Comparison of ENCODE assay signal across 16 mouse cellular contexts in genomic region chr12:12508487-12509125, GRCm38 (mm10).
DNase-seq lines count a peak whose midpoint lies in the region; ATAC-seq and TF ChIP-seq lines count a peak whose summit lies in the region.
"Had no signal": no experiment of that assay in that cellular context is flagged by ENCODE, and none has a peak within 500 bp of the region (broad histone marks: within the 10 kb centered on the region; RNA-seq: fewer than 3 reads in every experiment).

No protein-coding gene starts in this region.

- DNase-seq in heart, postnatal 4 days, result no peak
- no peak for DNase-seq in midbrain, embryonic 10.5 days (ENCODE audit: low spot score)
- DNase-seq in midbrain, postnatal 0 days (ENCODE audit: low spot score), result no peak
- DNase-seq in forebrain, postnatal 0 days, result no peak
- DNase-seq in liver, postnatal 0 days, result no peak
- no peak for DNase-seq in left cerebral cortex, adult 11 months (ENCODE audit: low spot score)
- DNase-seq: adrenal gland, adult 8-10 months; cerebellum, adult 9-10 months; right cerebral cortex, postnatal 14 days; thymus, postnatal 14 days had no signal

- no peak overlapping the region for H3K4me3 ChIP-seq in heart, embryonic 16.5 days (ENCODE audit: low read length)
- H3K4me3 ChIP-seq in midbrain, embryonic 10.5 days, result no peak overlapping the region
- H3K4me3 ChIP-seq in midbrain, postnatal 0 days (ENCODE audit: low read depth, low read length), result no peak overlapping the region
- H3K4me3 ChIP-seq in forebrain, postnatal 0 days (ENCODE audit: low read depth, low read length), result no peak overlapping the region
- H3K4me3 ChIP-seq in stomach, embryonic 15.5 days (replicated peaks), result no peak overlapping the region
- H3K4me3 ChIP-seq in liver, postnatal 0 days (ENCODE audit: low read depth, low read length), result no peak overlapping the region
- H3K4me3 ChIP-seq: layer of hippocampus, adult 2 months; liver, embryonic 12.5 days had no signal

- ATAC-seq in heart, embryonic 16.5 days (replicated peaks; ENCODE audit: extremely low read depth, insufficient read depth, low FRiP score), result no peak
- ATAC-seq in midbrain, postnatal 0 days (ENCODE audit: low FRiP score), result no peak
- peak; percentile 60; the same call in 1 of the 2 replicates for ATAC-seq in forebrain, postnatal 0 days
- no peak for ATAC-seq in stomach, embryonic 15.5 days (ENCODE audit: insufficient read depth, low FRiP score, low read depth)
- ATAC-seq in liver, postnatal 0 days, result no peak
- ATAC-seq: inflammation-experienced regulatory T-cells, adult 6 months had no signal

- H3K4me2 ChIP-seq in heart, embryonic 16.5 days (ENCODE audit: low read depth, low read length), result no peak overlapping the region
- H3K4me2 ChIP-seq in midbrain, postnatal 0 days (ENCODE audit: low read depth, low read length, poor library complexity, severe bottlenecking), result no peak overlapping the region
- H3K4me2 ChIP-seq in forebrain, postnatal 0 days (ENCODE audit: low read depth), result no peak overlapping the region
- no peak overlapping the region; the same call in 1 of the 2 replicates for H3K4me2 ChIP-seq in stomach, embryonic 15.5 days
- H3K4me2 ChIP-seq in liver, postnatal 0 days (ENCODE audit: low read depth, low read length), result no peak overlapping the region
- H3K4me2 ChIP-seq: liver, embryonic 12.5 days had no signal

- TF ChIP-seq CTCF in midbrain, postnatal 0 days (IDR thresholded peaks at IDR 0.05), result no peak
- no peak for TF ChIP-seq CTCF in forebrain, postnatal 0 days (IDR thresholded peaks at IDR 0.05; ENCODE audit: low read depth)
- no peak for TF ChIP-seq CTCF in liver, postnatal 0 days (IDR thresholded peaks at IDR 0.05; ENCODE audit: low read depth)

- H3K27me3 ChIP-seq in heart, embryonic 16.5 days (ENCODE audit: control insufficient read depth, insufficient read depth, low read length), result no peaks in the 10 kb centered on the region
- no peaks in the 10 kb centered on the region for H3K27me3 ChIP-seq in midbrain, embryonic 10.5 days (ENCODE audit: low read depth, poor library complexity, severe bottlenecking)
- H3K27me3 ChIP-seq in midbrain, postnatal 0 days (ENCODE audit: insufficient read depth, low read length), result no peaks in the 10 kb centered on the region
- no peaks in the 10 kb centered on the region for H3K27me3 ChIP-seq in forebrain, postnatal 0 days (ENCODE audit: insufficient read depth, low read length)
- H3K27me3 ChIP-seq in stomach, embryonic 15.5 days (replicated peaks), result no peaks in the 10 kb centered on the region
- H3K27me3 ChIP-seq in liver, postnatal 0 days (ENCODE audit: insufficient read depth, low read length), result no peaks in the 10 kb centered on the region
- H3K27me3 ChIP-seq: liver, embryonic 12.5 days had no signal

- peaks cover 17% of the 10 kb centered on the region for H3K4me1 ChIP-seq in heart, embryonic 16.5 days (ENCODE audit: control insufficient read depth, insufficient read depth, low read length)
- peaks cover 27% of the 10 kb centered on the region for H3K4me1 ChIP-seq in midbrain, embryonic 10.5 days
- no peaks in the 10 kb centered on the region for H3K4me1 ChIP-seq in midbrain, postnatal 0 days (ENCODE audit: insufficient read depth, low read length)
- no peaks in the 10 kb centered on the region for H3K4me1 ChIP-seq in forebrain, postnatal 0 days (ENCODE audit: insufficient read depth)
- H3K4me1 ChIP-seq in stomach, embryonic 15.5 days, result no peaks in the 10 kb centered on the region
- peaks cover 12% of the 10 kb centered on the region; the same call in 1 of the 2 replicates for H3K4me1 ChIP-seq in liver, postnatal 0 days (ENCODE audit: insufficient read depth)

- no peak overlapping the region for H3K9ac ChIP-seq in heart, embryonic 16.5 days (ENCODE audit: low read length)
- no peak overlapping the region for H3K9ac ChIP-seq in midbrain, postnatal 0 days (replicated peaks; ENCODE audit: low read length, poor library complexity, severe bottlenecking)
- no peak overlapping the region for H3K9ac ChIP-seq in forebrain, postnatal 0 days
- H3K9ac ChIP-seq in stomach, embryonic 15.5 days, result no peak overlapping the region
- H3K9ac ChIP-seq in liver, postnatal 0 days (replicated peaks), result no peak overlapping the region
- H3K9ac ChIP-seq: liver, embryonic 12.5 days had no signal

- peak overlapping the region; percentile 82 for H3K27ac ChIP-seq in heart, embryonic 16.5 days (ENCODE audit: low read length)
- peak overlapping the region; percentile 76 for H3K27ac ChIP-seq in midbrain, embryonic 10.5 days (replicated peaks)
- no peak overlapping the region for H3K27ac ChIP-seq in midbrain, postnatal 0 days (ENCODE audit: low read depth, low read length)
- H3K27ac ChIP-seq in forebrain, postnatal 0 days (ENCODE audit: low read depth, low read length), result no peak overlapping the region
- H3K27ac ChIP-seq in stomach, embryonic 15.5 days, result peak overlapping the region; percentile 67
- H3K27ac ChIP-seq in liver, postnatal 0 days (ENCODE audit: low read depth), result no peak overlapping the region
- H3K27ac ChIP-seq: layer of hippocampus, adult 2 months had no signal

- TF ChIP-seq EP300 in liver, postnatal 0 days (IDR thresholded peaks at IDR 0.05; ENCODE audit: low read depth), result no peak

- H3K36me3 ChIP-seq in heart, embryonic 16.5 days (ENCODE audit: control insufficient read depth, insufficient read depth), result no peaks in the 10 kb centered on the region
- no peaks in the 10 kb centered on the region for H3K36me3 ChIP-seq in midbrain, embryonic 10.5 days
- H3K36me3 ChIP-seq in midbrain, postnatal 0 days (ENCODE audit: insufficient read depth, low read length), result no peaks in the 10 kb centered on the region
- no peaks in the 10 kb centered on the region for H3K36me3 ChIP-seq in forebrain, postnatal 0 days (ENCODE audit: insufficient read depth)
- no peaks in the 10 kb centered on the region for H3K36me3 ChIP-seq in stomach, embryonic 15.5 days
- no peaks in the 10 kb centered on the region for H3K36me3 ChIP-seq in liver, postnatal 0 days (replicated peaks; ENCODE audit: insufficient read depth, low read length)
- H3K36me3 ChIP-seq: G1E; liver, embryonic 12.5 days had no signal

- 68% methylated on average over 9 of the region's 9 CpGs for WGBS in heart, embryonic 16.5 days
- 55% methylated on average over 9 of the region's 9 CpGs for WGBS in midbrain, embryonic 10.5 days
- WGBS in midbrain, postnatal 0 days, result 50% methylated on average over 9 of the region's 9 CpGs
- 30% methylated on average over 9 of the region's 9 CpGs for WGBS in forebrain, postnatal 0 days
- 58% methylated on average over 9 of the region's 9 CpGs for WGBS in stomach, embryonic 15.5 days
- 71% methylated on average over 9 of the region's 9 CpGs for WGBS in liver, postnatal 0 days (ENCODE audit: insufficient replicate concordance)

- H3K9me3 ChIP-seq in heart, embryonic 16.5 days (replicated peaks; ENCODE audit: control insufficient read depth, low read length), result peaks cover 2% of the 10 kb centered on the region; the same call in 1 of the 2 replicates
- no peaks in the 10 kb centered on the region for H3K9me3 ChIP-seq in midbrain, embryonic 10.5 days (replicated peaks)
- H3K9me3 ChIP-seq in midbrain, postnatal 0 days (ENCODE audit: low read length), result no peaks in the 10 kb centered on the region
- no peaks in the 10 kb centered on the region for H3K9me3 ChIP-seq in forebrain, postnatal 0 days (ENCODE audit: low read length)
- no peaks in the 10 kb centered on the region for H3K9me3 ChIP-seq in stomach, embryonic 15.5 days
- no peaks in the 10 kb centered on the region for H3K9me3 ChIP-seq in liver, postnatal 0 days (ENCODE audit: low read length)
- H3K9me3 ChIP-seq: G1E; liver, embryonic 12.5 days had no signal

Comparison
In these comparisons a context has a peak if more than half of its experiments do, and no peak if none do; other contexts are left out.
1. H3K27ac ChIP-seq: peak in heart, embryonic 16.5 days (single experiment), midbrain, embryonic 10.5 days (single experiment) and stomach, embryonic 15.5 days (single experiment); none in midbrain, postnatal 0 days (single experiment), forebrain, postnatal 0 days (single experiment) and liver, postnatal 0 days (single experiment).